Mouse (Mus musculus) spleen, adult 2 months (tissue): ENCODE results near the gene Kif3a.

Experiments used
- CTCF ChIP-seq: fragments of 200-500 bp; IDR thresholded peaks from 2 replicates; pipeline ENCODE4 v1.5.1; 2011; ENCODE audit warnings: mild to moderate bottlenecking, inconsistent platforms; ENCODE audit not compliant: insufficient read depth, insufficient read length, insufficient replicate concordance; ENCODE audit errors: extremely low read depth
- POLR2A ChIP-seq: fragments of 200-500 bp; IDR thresholded peaks from 2 replicates; pipeline ENCODE4 v1.6.1; 2011; ENCODE audit warnings: low read depth, low read length, inconsistent platforms

- no peak for TF ChIP-seq POLR2A
- TF ChIP-seq CTCF: no peak
These were observed 59.7 kb downstream of the Kif3a start for GRCm38 (mm10) chr11:53626802-53627373.
